Comparison of ENCODE assay signal across 8 mouse cellular contexts in the genomic region with DNA sequence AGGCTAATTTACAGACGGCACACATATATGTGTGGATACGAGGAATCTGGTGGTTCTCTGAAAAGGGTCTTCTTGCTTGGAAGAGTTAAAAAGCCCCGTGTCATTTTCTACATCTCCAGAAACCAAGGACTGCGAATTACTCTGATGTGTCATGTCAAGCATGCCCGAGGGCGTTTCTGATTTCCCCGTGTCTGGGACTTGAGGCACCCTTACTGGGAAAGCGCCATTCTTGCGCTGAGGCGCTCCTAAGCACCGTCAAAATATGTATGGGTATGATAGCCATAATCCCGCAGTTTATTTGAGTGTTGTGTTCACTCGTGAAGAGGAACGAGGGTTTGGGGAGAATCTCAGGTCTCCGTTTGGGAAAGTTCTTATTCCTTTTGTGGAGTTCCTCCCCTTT. TPM values are rescaled to one million over a fixed set of nuclear protein-coding genes. Genes with fewer than 3 reads are reported as not detected.
DNase-seq lines count a peak whose midpoint lies in the region; ATAC-seq and TF ChIP-seq lines count a peak whose summit lies in the region.

No protein-coding gene starts in this region.

- 6% methylated on average over 15 of the region's 15 CpGs for WGBS in heart, embryonic 11.5 days (ENCODE audit: insufficient replicate concordance)
- 7% methylated on average over 15 of the region's 15 CpGs for WGBS in hindbrain, embryonic 12.5 days
- 3% methylated on average over 15 of the region's 15 CpGs for WGBS in lung, embryonic 16.5 days
- WGBS in stomach, postnatal 0 days, result 3% methylated on average over 15 of the region's 15 CpGs

- no peak for TF ChIP-seq EP300 in stomach, postnatal 0 days (optimal IDR thresholded peaks at IDR 0.05)

- ATAC-seq in heart, embryonic 11.5 days (replicated peaks; ENCODE audit: insufficient number of reproducible peaks, low FRiP score, low TSS enrichment), result no peak
- peak; percentile 20 for ATAC-seq in CD4-positive, CD25-positive, alpha-beta regulatory T cell, adult 4 months
- ATAC-seq in hindbrain, embryonic 12.5 days (ENCODE audit: low FRiP score), result peak; percentile 37
- peak; percentile 32 for ATAC-seq in lung, embryonic 16.5 days (ENCODE audit: low read depth)
- peak; percentile 45 for ATAC-seq in stomach, postnatal 0 days (ENCODE audit: low FRiP score, low TSS enrichment)
- ATAC-seq in monocyte, adult 5-6 weeks (replicated peaks; ENCODE audit: insufficient number of reproducible peaks, low FRiP score, low TSS enrichment, poor library complexity, severe bottlenecking), result no peak

- H3K4me3 ChIP-seq in heart, embryonic 11.5 days (ENCODE audit: low read depth, low read length), result peak overlapping the region; percentile 92
- H3K4me3 ChIP-seq in hindbrain, embryonic 12.5 days, result peak overlapping the region; percentile 89
- H3K4me3 ChIP-seq in lung, embryonic 16.5 days (ENCODE audit: low read length), result peak overlapping the region; percentile 93
- H3K4me3 ChIP-seq in stomach, postnatal 0 days (ENCODE audit: low read depth, low read length), result peak overlapping the region; percentile 73

- peak overlapping the region; percentile 91 for H3K9ac ChIP-seq in heart, embryonic 11.5 days (ENCODE audit: low read depth, low read length)
- peak overlapping the region; percentile 63 for H3K9ac ChIP-seq in hindbrain, embryonic 12.5 days
- H3K9ac ChIP-seq in lung, embryonic 16.5 days (ENCODE audit: low read length), result peak overlapping the region; percentile 78
- H3K9ac ChIP-seq in stomach, postnatal 0 days (ENCODE audit: low read length), result peak overlapping the region; percentile 66

- H3K4me2 ChIP-seq in heart, embryonic 11.5 days, result peak overlapping the region; percentile 68
- peak overlapping the region; percentile 77 for H3K4me2 ChIP-seq in hindbrain, embryonic 12.5 days (replicated peaks)
- peak overlapping the region; percentile 67 for H3K4me2 ChIP-seq in lung, embryonic 16.5 days (ENCODE audit: low read depth, low read length)
- H3K4me2 ChIP-seq in stomach, postnatal 0 days (replicated peaks; ENCODE audit: low read depth), result peak overlapping the region; percentile 62

- H3K9me3 ChIP-seq in heart, embryonic 11.5 days (replicated peaks; ENCODE audit: control insufficient read depth, low read length), result no peaks in the 10 kb centered on the region
- no peaks in the 10 kb centered on the region for H3K9me3 ChIP-seq in hindbrain, embryonic 12.5 days (replicated peaks)
- no peaks in the 10 kb centered on the region for H3K9me3 ChIP-seq in lung, embryonic 16.5 days (ENCODE audit: control insufficient read depth, low read length)
- no peaks in the 10 kb centered on the region for H3K9me3 ChIP-seq in stomach, postnatal 0 days (ENCODE audit: control insufficient read depth, low read length)

- DNase-seq in heart, adult 18-20 months, result no peak
- DNase-seq in embryo, embryonic 10.5 days (ENCODE audit: low spot score), result peak; percentile 61
- no peak for DNase-seq in stomach, postnatal 0 days (ENCODE audit: low spot score)

- H3K36me3 ChIP-seq in heart, embryonic 11.5 days (ENCODE audit: control insufficient read depth, insufficient read depth, low read length), result no peaks in the 10 kb centered on the region
- no peaks in the 10 kb centered on the region for H3K36me3 ChIP-seq in hindbrain, embryonic 12.5 days
- no peaks in the 10 kb centered on the region for H3K36me3 ChIP-seq in lung, embryonic 16.5 days (ENCODE audit: control insufficient read depth, insufficient read depth, low read length)
- no peaks in the 10 kb centered on the region for H3K36me3 ChIP-seq in stomach, postnatal 0 days (ENCODE audit: control insufficient read depth, insufficient read depth, low read length)

- H3K27ac ChIP-seq in heart, embryonic 11.5 days (ENCODE audit: low read depth, low read length), result peak overlapping the region; percentile 70
- 0 out of 2 replicates have a peak overlapping the region, but pooled peaks have one; percentile 2 for H3K27ac ChIP-seq in hindbrain, embryonic 12.5 days
- H3K27ac ChIP-seq in lung, embryonic 16.5 days (ENCODE audit: low read length), result peak overlapping the region; percentile 93
- peak overlapping the region; percentile 93 for H3K27ac ChIP-seq in stomach, postnatal 0 days (replicated peaks)

- peaks cover 4% of the 10 kb centered on the region; the same call in 1 of the 2 replicates for H3K4me1 ChIP-seq in heart, embryonic 11.5 days (ENCODE audit: control insufficient read depth, insufficient read depth, low read length)
- H3K4me1 ChIP-seq in hindbrain, embryonic 12.5 days, result peaks cover 19% of the 10 kb centered on the region
- H3K4me1 ChIP-seq in lung, embryonic 16.5 days (replicated peaks; ENCODE audit: control insufficient read depth, insufficient read depth, low read length), result peaks cover 16% of the 10 kb centered on the region
- no peaks in the 10 kb centered on the region for H3K4me1 ChIP-seq in stomach, postnatal 0 days (replicated peaks; ENCODE audit: control insufficient read depth, insufficient read depth)

- TF ChIP-seq CTCF in stomach, postnatal 0 days (IDR thresholded peaks at IDR 0.05; ENCODE audit: low read depth), result no peak

- H3K27me3 ChIP-seq in heart, embryonic 11.5 days (ENCODE audit: control insufficient read depth, insufficient read depth, low read length), result no peaks in the 10 kb centered on the region
- no peaks in the 10 kb centered on the region for H3K27me3 ChIP-seq in hindbrain, embryonic 12.5 days
- no peaks in the 10 kb centered on the region for H3K27me3 ChIP-seq in lung, embryonic 16.5 days (ENCODE audit: control insufficient read depth, insufficient read depth, low read depth, low read length)
- H3K27me3 ChIP-seq in stomach, postnatal 0 days (ENCODE audit: control insufficient read depth, insufficient read depth, low read length), result no peaks in the 10 kb centered on the region

RNA-seq across cellular contexts. Expression of a gene that starts 0.4 kb away (rescaled TPM):
- 5.3 and 6.5 TPM in 2 replicates for polyA plus RNA-seq in heart, embryonic 11.5 days (2014; fragmentation: Nextera tagmentation; extraction: Ambion mirVana)
- total RNA-seq in heart, adult 18-20 months (2021), result 1 to 10 TPM; 4.1 to 5.7 TPM
- polyA plus RNA-seq in CD4-positive, CD25-positive, alpha-beta regulatory T cell, adult 4 months (2017; shearing (Covaris generic)), result 1 to 10 TPM; 4.8 to 6.1 TPM
- polyA plus RNA-seq in hindbrain, embryonic 12.5 days (2016; fragmentation: Nextera tagmentation; extraction: Ambion mirVana), result 9.4 and 10.1 TPM in 2 replicates
- polyA plus RNA-seq in lung, embryonic 16.5 days (2015; fragmentation: Nextera tagmentation; extraction: Ambion mirVana), result 18.1 and 28.3 TPM in 2 replicates
- polyA plus RNA-seq in stomach, postnatal 0 days (2015; fragmentation: Nextera tagmentation; extraction: Ambion mirVana), result 6.8 and 7.0 TPM in 2 replicates
- 0.38 to 8.0 TPM (median 2.7 TPM) in 3 replicates for total RNA-seq in monocyte, adult 5-6 weeks (2017)

RNA-seq across cellular contexts. Expression of a gene that starts 0.6 kb away (rescaled TPM):
- polyA plus RNA-seq in heart, embryonic 11.5 days (2014; fragmentation: Nextera tagmentation; extraction: Ambion mirVana), result 58.0 and 64.1 TPM in 2 replicates
- 10 to 100 TPM; 89.0 to 95.0 TPM for total RNA-seq in heart, adult 18-20 months (2021)
- 10 to 100 TPM; 66.0 to 83.2 TPM for polyA plus RNA-seq in CD4-positive, CD25-positive, alpha-beta regulatory T cell, adult 4 months (2017; shearing (Covaris generic))
- polyA plus RNA-seq in hindbrain, embryonic 12.5 days (2016; fragmentation: Nextera tagmentation; extraction: Ambion mirVana), result 99.2 and 100 TPM in 2 replicates
- polyA plus RNA-seq in lung, embryonic 16.5 days (2015; fragmentation: Nextera tagmentation; extraction: Ambion mirVana), result 66.7 and 73.7 TPM in 2 replicates
- 20.7 and 21.9 TPM in 2 replicates for polyA plus RNA-seq in stomach, postnatal 0 days (2015; fragmentation: Nextera tagmentation; extraction: Ambion mirVana)
- total RNA-seq in monocyte, adult 5-6 weeks (2017), result 118 to 218 TPM (median 126 TPM) in 3 replicates

RNA-seq across cellular contexts. Expression of a gene that starts 27.1 kb away (rescaled TPM):
- 0.10 and 0.61 TPM in 2 replicates for polyA plus RNA-seq in heart, embryonic 11.5 days (2014; fragmentation: Nextera tagmentation; extraction: Ambion mirVana)
- total RNA-seq in heart, adult 18-20 months (2021), result not detected
- polyA plus RNA-seq in CD4-positive, CD25-positive, alpha-beta regulatory T cell, adult 4 months (2017; shearing (Covaris generic)), result not detected
- polyA plus RNA-seq in hindbrain, embryonic 12.5 days (2016; fragmentation: Nextera tagmentation; extraction: Ambion mirVana), result 0.48 and 0.81 TPM in 2 replicates
- polyA plus RNA-seq in lung, embryonic 16.5 days (2015; fragmentation: Nextera tagmentation; extraction: Ambion mirVana), result 0.20 and 0.69 TPM in 2 replicates
- polyA plus RNA-seq in stomach, postnatal 0 days (2015; fragmentation: Nextera tagmentation; extraction: Ambion mirVana), result 0.15 TPM in 1 of 2 replicates, not detected in the other
- 0.68 to 0.96 TPM in 2 of 3 replicates, not detected in the other for total RNA-seq in monocyte, adult 5-6 weeks (2017)

RNA-seq across cellular contexts. Expression of a gene that starts 27.6 kb away (rescaled TPM):
- 137 and 146 TPM in 2 replicates for polyA plus RNA-seq in heart, embryonic 11.5 days (2014; fragmentation: Nextera tagmentation; extraction: Ambion mirVana)
- total RNA-seq in heart, adult 18-20 months (2021), result 100 to 1,000 TPM; 117 TPM
- polyA plus RNA-seq in CD4-positive, CD25-positive, alpha-beta regulatory T cell, adult 4 months (2017; shearing (Covaris generic)), result 100 to 1,000 TPM; 104 to 141 TPM
- polyA plus RNA-seq in hindbrain, embryonic 12.5 days (2016; fragmentation: Nextera tagmentation; extraction: Ambion mirVana), result 129 and 130 TPM in 2 replicates
- 161 and 163 TPM in 2 replicates for polyA plus RNA-seq in lung, embryonic 16.5 days (2015; fragmentation: Nextera tagmentation; extraction: Ambion mirVana)
- 119 and 122 TPM in 2 replicates for polyA plus RNA-seq in stomach, postnatal 0 days (2015; fragmentation: Nextera tagmentation; extraction: Ambion mirVana)
- total RNA-seq in monocyte, adult 5-6 weeks (2017), result 72.2 to 74.2 TPM (median 73.7 TPM) in 3 replicates

Comparison
In these comparisons a context has a peak if more than half of its experiments do, and no peak if none do; other contexts are left out.
1. ATAC-seq: peak in CD4-positive, CD25-positive, alpha-beta regulatory T cell, adult 4 months (single experiment), hindbrain, embryonic 12.5 days (single experiment), lung, embryonic 16.5 days (single experiment) and stomach, postnatal 0 days (single experiment); none in heart, embryonic 11.5 days (single experiment) and monocyte, adult 5-6 weeks (single experiment).
2. H3K27ac ChIP-seq: peak in every context shown above with its lines; median percentile 93 in lung, embryonic 16.5 days; 93 in stomach, postnatal 0 days; 70 in heart, embryonic 11.5 days; 2 in hindbrain, embryonic 12.5 days.
3. Peak in every context shown above with its lines, with median percentiles within 50 percentile points of each other: H3K4me2 ChIP-seq, H3K4me3 ChIP-seq and H3K9ac ChIP-seq.